Mouse (Mus musculus): ENCODE results near the gene Pan3. TPM values are rescaled to one million over a fixed set of nuclear protein-coding genes. Genes with fewer than 3 reads are reported as not detected.

Pan3 gene
- polyA plus RNA-seq, 1 experiment = 40.1 TPM

GRCm38 (mm10) chr5:147484142-147484541 is 54.2 kb downstream of the Pan3 start:
- DNase-seq (ENCODE audit: low read depth) = no peak

GRCm38 (mm10) chr5:147489226-147489625 is 59.3 kb downstream of the Pan3 start:
- DNase-seq (ENCODE audit: low read depth) = no peak

- no peak for DNase-seq (ENCODE audit: low read depth)
Observed at GRCm38 (mm10) chr5:147490907-147491306, 60.9 kb downstream of the Pan3 start.

- no peak for DNase-seq (ENCODE audit: low read depth)
Observed at GRCm38 (mm10) chr5:147492511-147492910, 62.5 kb downstream of the Pan3 start.

- no peak for DNase-seq (ENCODE audit: low read depth)
Observed at GRCm38 (mm10) chr5:147493205-147493604, 63.2 kb downstream of the Pan3 start.

GRCm38 (mm10) chr5:147493685-147494084 is 63.7 kb downstream of the Pan3 start:
- no peak for DNase-seq (ENCODE audit: low read depth)

GRCm38 (mm10) chr5:147494388-147494787 is 64.4 kb downstream of the Pan3 start:
- DNase-seq (ENCODE audit: low read depth) = no peak

- DNase-seq (ENCODE audit: low read depth) = no peak
Observed at GRCm38 (mm10) chr5:147494791-147495376, 64.9 kb downstream of the Pan3 start.

- DNase-seq (ENCODE audit: low read depth) = no peak
Observed at GRCm38 (mm10) chr5:147495961-147496360, 66.0 kb downstream of the Pan3 start.

- DNase-seq (ENCODE audit: low read depth) = no peak
Observed at GRCm38 (mm10) chr5:147496921-147497320, 67.0 kb downstream of the Pan3 start.

GRCm38 (mm10) chr5:147497714-147498113 is 67.8 kb downstream of the Pan3 start:
- DNase-seq (ENCODE audit: low read depth) = no peak

GRCm38 (mm10) chr5:147501456-147501998 is 71.6 kb downstream of the Pan3 start:
- DNase-seq (ENCODE audit: low read depth) = no peak

GRCm38 (mm10) chr5:147502921-147503320 is 73.0 kb downstream of the Pan3 start:
- no peak for DNase-seq (ENCODE audit: low read depth)

- DNase-seq (ENCODE audit: low read depth) = no peak
Observed at GRCm38 (mm10) chr5:147511350-147511749, 81.4 kb downstream of the Pan3 start.

GRCm38 (mm10) chr5:147527006-147527405 is 97.0 kb downstream of the Pan3 start:
- DNase-seq (ENCODE audit: low read depth) = no peak

GRCm38 (mm10) chr5:147527788-147528187 is 97.8 kb downstream of the Pan3 start:
- DNase-seq (ENCODE audit: low read depth) = no peak

GRCm38 (mm10) chr5:147532031-147532430 is 102.1 kb downstream of the Pan3 start:
- no peak for DNase-seq (ENCODE audit: low read depth)

- DNase-seq (ENCODE audit: low read depth) = no peak
Observed at GRCm38 (mm10) chr5:147539409-147539808, 109.4 kb downstream of the Pan3 start.

- DNase-seq (ENCODE audit: low read depth) = no peak
Observed at GRCm38 (mm10) chr5:147539815-147540214, 109.9 kb downstream of the Pan3 start.

- no peak for DNase-seq (ENCODE audit: low read depth)
Observed at GRCm38 (mm10) chr5:147542291-147542690, 112.3 kb downstream of the Pan3 start.

- DNase-seq (ENCODE audit: low read depth) = no peak
Observed at GRCm38 (mm10) chr5:147545731-147546241, 115.8 kb downstream of the Pan3 start.

GRCm38 (mm10) chr5:147549016-147549755 is 119.2 kb downstream of the Pan3 start:
- no peak for DNase-seq (ENCODE audit: low read depth)
